In the genomic region with DNA sequence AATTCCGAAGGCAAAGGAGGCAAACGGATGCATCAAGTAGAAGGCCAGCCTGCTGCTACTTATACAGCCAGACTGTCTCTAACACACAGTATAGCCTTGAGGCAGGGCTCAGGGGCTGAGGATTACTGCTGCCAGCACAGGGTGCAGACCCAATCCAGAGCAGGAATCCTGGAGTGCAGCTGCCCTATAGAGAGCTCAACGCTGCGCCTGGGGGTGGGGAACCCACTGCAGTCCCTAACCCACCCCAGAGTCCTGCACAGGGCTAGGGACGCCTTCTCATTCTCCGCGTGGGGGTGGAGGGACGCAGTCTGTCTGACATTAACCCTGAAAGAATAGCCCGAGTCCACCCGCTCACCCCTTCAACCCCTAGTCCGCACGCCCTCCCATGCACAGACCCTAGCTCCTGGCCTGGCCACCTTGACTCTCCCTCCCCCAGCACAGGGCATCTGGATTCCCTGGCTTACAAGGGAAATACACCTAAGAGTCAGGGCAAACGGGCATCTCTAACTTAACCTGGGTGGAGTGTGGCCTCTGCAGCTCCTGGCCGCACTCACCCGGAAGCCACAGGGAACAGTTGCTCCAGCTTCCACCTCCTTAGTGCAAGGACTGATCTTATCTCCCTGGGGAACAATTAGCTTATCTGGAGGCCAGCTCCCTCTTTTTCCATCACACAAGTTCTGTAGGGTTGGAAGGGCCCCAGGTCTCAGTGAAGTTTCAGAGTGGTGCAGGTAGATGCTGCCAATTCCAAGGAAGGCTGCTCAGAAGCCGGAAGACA, we compare ENCODE assay signal across 25 mouse cellular contexts. TPM values are rescaled to one million over a fixed set of nuclear protein-coding genes. Genes with fewer than 3 reads are reported as not detected.
DNase-seq lines count a peak whose midpoint lies in the region; ATAC-seq and TF ChIP-seq lines count a peak whose summit lies in the region.
"Had no signal": no experiment of that assay in that cellular context is flagged by ENCODE, and none has a peak within 500 bp of the region (broad histone marks: within the 10 kb centered on the region; RNA-seq: fewer than 3 reads in every experiment).

No protein-coding gene starts in this region.

- no peak for TF ChIP-seq POLR2A in ES-Bruce4 (IDR thresholded peaks at IDR 0.05; ENCODE audit: insufficient read depth, low read length)

- no peak overlapping the region for H3K27ac ChIP-seq in limb, embryonic 12.5 days
- H3K27ac ChIP-seq in limb, embryonic 10.5 days, result no peak overlapping the region
- H3K27ac ChIP-seq in ES-Bruce4 (ENCODE audit: insufficient read depth, low read length), result no peak overlapping the region
- no peak overlapping the region for H3K27ac ChIP-seq in stomach, embryonic 15.5 days
- H3K27ac ChIP-seq: embryonic facial prominence, embryonic 15.5 days; gastrocnemius, adult 2 months; heart, embryonic 10.5 days; hindbrain, embryonic 14.5 days; kidney, postnatal 0 days; left cerebral cortex, adult 2 months; liver, embryonic 12.5 days had no signal

- peak; percentile 37; the same call in 1 of the 2 replicates for ATAC-seq in limb, embryonic 12.5 days (ENCODE audit: insufficient number of reproducible peaks, insufficient read depth, low FRiP score, low TSS enrichment, low read depth)
- ATAC-seq in stomach, embryonic 15.5 days (ENCODE audit: insufficient read depth, low FRiP score, low read depth), result peak; percentile 65
- ATAC-seq: forebrain, embryonic 14.5 days; inflammation-experienced regulatory T-cells, adult 6 months; liver, embryonic 12.5 days; midbrain, embryonic 16.5 days had no signal

- no peaks in the 10 kb centered on the region for H3K4me1 ChIP-seq in limb, embryonic 12.5 days (replicated peaks)
- no peaks in the 10 kb centered on the region for H3K4me1 ChIP-seq in limb, embryonic 10.5 days
- H3K4me1 ChIP-seq in ES-Bruce4 (ENCODE audit: control insufficient read depth, insufficient read depth, low read length), result no peaks in the 10 kb centered on the region
- no peaks in the 10 kb centered on the region for H3K4me1 ChIP-seq in stomach, embryonic 15.5 days
- H3K4me1 ChIP-seq: embryonic facial prominence, embryonic 15.5 days; liver, embryonic 12.5 days had no signal

- 63% methylated on average over 16 of the region's 16 CpGs for WGBS in limb, embryonic 12.5 days
- WGBS in limb, embryonic 10.5 days, result 64% methylated on average over 16 of the region's 16 CpGs
- WGBS in stomach, embryonic 15.5 days, result 49% methylated on average over 16 of the region's 16 CpGs

- H3K9ac ChIP-seq in limb, embryonic 12.5 days (replicated peaks), result no peak overlapping the region
- H3K9ac ChIP-seq in ES-Bruce4 (ENCODE audit: low read depth, poor library complexity, severe bottlenecking), result peak overlapping the region; percentile 36
- H3K9ac ChIP-seq in stomach, embryonic 15.5 days, result no peak overlapping the region
- H3K9ac ChIP-seq: embryonic facial prominence, embryonic 15.5 days; hindbrain, embryonic 14.5 days; liver, embryonic 12.5 days had no signal

- H3K9me3 ChIP-seq in limb, embryonic 12.5 days, result no peaks in the 10 kb centered on the region
- H3K9me3 ChIP-seq in limb, embryonic 10.5 days (replicated peaks), result no peaks in the 10 kb centered on the region
- no peaks in the 10 kb centered on the region for H3K9me3 ChIP-seq in ES-Bruce4 (replicated peaks; ENCODE audit: control insufficient read depth, insufficient read depth, low read length, poor library complexity, severe bottlenecking)
- no peaks in the 10 kb centered on the region for H3K9me3 ChIP-seq in stomach, embryonic 15.5 days
- H3K9me3 ChIP-seq: embryonic facial prominence, embryonic 15.5 days; heart, embryonic 10.5 days; liver, embryonic 12.5 days had no signal

- no peak for TF ChIP-seq EP300 in ES-Bruce4 (IDR thresholded peaks at IDR 0.05; ENCODE audit: insufficient read depth, low read depth, low read length)

- no peak overlapping the region for H3K4me2 ChIP-seq in limb, embryonic 12.5 days
- H3K4me2 ChIP-seq in stomach, embryonic 15.5 days, result no peak overlapping the region
- H3K4me2 ChIP-seq: embryonic facial prominence, embryonic 15.5 days; hindbrain, embryonic 14.5 days; liver, embryonic 12.5 days had no signal

- no peak overlapping the region for H3K4me3 ChIP-seq in limb, embryonic 12.5 days (replicated peaks)
- H3K4me3 ChIP-seq in limb, embryonic 10.5 days, result no peak overlapping the region
- H3K4me3 ChIP-seq in ES-Bruce4 (ENCODE audit: low read depth, low read length), result peak overlapping the region; percentile 32
- no peak overlapping the region for H3K4me3 ChIP-seq in stomach, embryonic 15.5 days (replicated peaks)
- H3K4me3 ChIP-seq: embryonic facial prominence, embryonic 15.5 days; gastrocnemius, adult 2 months; heart, embryonic 10.5 days; left cerebral cortex, adult 2 months; liver, embryonic 12.5 days had no signal

- peaks cover 15% of the 10 kb centered on the region for H3K27me3 ChIP-seq in limb, embryonic 12.5 days
- H3K27me3 ChIP-seq in limb, embryonic 10.5 days (ENCODE audit: low read depth, poor library complexity, severe bottlenecking), result no peaks in the 10 kb centered on the region
- no peaks in the 10 kb centered on the region for H3K27me3 ChIP-seq in ES-Bruce4 (ENCODE audit: control insufficient read depth, insufficient read depth, low read length, poor library complexity, severe bottlenecking)
- no peaks in the 10 kb centered on the region for H3K27me3 ChIP-seq in stomach, embryonic 15.5 days (replicated peaks)

- TF ChIP-seq CTCF in ES-Bruce4 (IDR thresholded peaks at IDR 0.05; ENCODE audit: low read depth, low read length), result no peak

- H3K36me3 ChIP-seq in limb, embryonic 12.5 days, result no peaks in the 10 kb centered on the region
- H3K36me3 ChIP-seq in limb, embryonic 10.5 days, result no peaks in the 10 kb centered on the region
- no peaks in the 10 kb centered on the region for H3K36me3 ChIP-seq in ES-Bruce4 (ENCODE audit: control insufficient read depth, insufficient read depth, low read length, poor library complexity, severe bottlenecking)
- no peaks in the 10 kb centered on the region for H3K36me3 ChIP-seq in stomach, embryonic 15.5 days
- H3K36me3 ChIP-seq: embryonic facial prominence, embryonic 15.5 days; heart, embryonic 10.5 days; liver, embryonic 12.5 days had no signal

- no peak for DNase-seq in limb, embryonic 10.5 days (ENCODE audit: low spot score)
- DNase-seq in ZHBTc4 (ENCODE audit: low read depth, low spot score), result peak; percentile 35
- no peak for DNase-seq in left cerebral cortex, postnatal 36 days (ENCODE audit: low spot score in 2 of 2)
- no peak for DNase-seq in spleen, postnatal 10 days (ENCODE audit: low spot score in 2 of 2)
- DNase-seq: adrenal gland, postnatal 36 days; cerebellum, adult 9-11 months; gastrocnemius, adult 2 months; heart, postnatal 10 days; lung, adult 18-20 months; lung, postnatal 4 days; right cerebral cortex, postnatal 25 days; thymus, adult 2 months; thymus, postnatal 4 days had no signal

- intact Hi-C loops in left cerebral cortex, postnatal 36 days (cut with DNase I), result no loop called here

RNA-seq across cellular contexts. Expression of gene Cpt1a, which starts 14.8 kb away (rescaled TPM):
- 12.1 and 12.8 TPM in 2 replicates for polyA plus RNA-seq in limb, embryonic 12.5 days (2016; fragmentation: Nextera tagmentation; extraction: Ambion mirVana)
- polyA plus RNA-seq in limb, embryonic 10.5 days (2016; fragmentation: Nextera tagmentation; extraction: Ambion mirVana), result 2.7 and 8.2 TPM in 2 replicates
- polyA plus RNA-seq in ES-Bruce4 (2011; ENCODE audit: insufficient read depth, insufficient read length, low read depth, missing spikeins), result 24.5 and 27.2 TPM in 2 replicates
- polyA plus RNA-seq in stomach, embryonic 15.5 days (2015; fragmentation: Nextera tagmentation; extraction: Ambion mirVana), result 20.8 and 26.1 TPM in 2 replicates
- total RNA-seq in left cerebral cortex, postnatal 36 days (2021), result 10 to 100 TPM; 25.5 to 31.1 TPM

RNA-seq across cellular contexts. Expression of gene Ighmbp2, which starts 24.5 kb away (rescaled TPM):
- 14.6 and 15.3 TPM in 2 replicates for polyA plus RNA-seq in limb, embryonic 12.5 days (2016; fragmentation: Nextera tagmentation; extraction: Ambion mirVana)
- 12.6 and 15.1 TPM in 2 replicates for polyA plus RNA-seq in limb, embryonic 10.5 days (2016; fragmentation: Nextera tagmentation; extraction: Ambion mirVana)
- polyA plus RNA-seq in ES-Bruce4 (2011; ENCODE audit: insufficient read depth, insufficient read length, low read depth, missing spikeins), result 6.4 and 8.0 TPM in 2 replicates
- 8.3 and 10.0 TPM in 2 replicates for polyA plus RNA-seq in stomach, embryonic 15.5 days (2015; fragmentation: Nextera tagmentation; extraction: Ambion mirVana)
- 10 to 100 TPM; 10.7 TPM for total RNA-seq in left cerebral cortex, postnatal 36 days (2021)

RNA-seq across cellular contexts. Expression of gene Mrpl21, which starts 24.7 kb away (rescaled TPM):
- 132 and 139 TPM in 2 replicates for polyA plus RNA-seq in limb, embryonic 12.5 days (2016; fragmentation: Nextera tagmentation; extraction: Ambion mirVana)
- polyA plus RNA-seq in limb, embryonic 10.5 days (2016; fragmentation: Nextera tagmentation; extraction: Ambion mirVana), result 153 and 161 TPM in 2 replicates
- 77.6 and 85.1 TPM in 2 replicates for polyA plus RNA-seq in ES-Bruce4 (2011; ENCODE audit: insufficient read depth, insufficient read length, low read depth, missing spikeins)
- polyA plus RNA-seq in stomach, embryonic 15.5 days (2015; fragmentation: Nextera tagmentation; extraction: Ambion mirVana), result 124 and 126 TPM in 2 replicates
- 10 to 100 TPM; 49.8 to 55.3 TPM for total RNA-seq in left cerebral cortex, postnatal 36 days (2021)
